Mouse (Mus musculus) Muller cell, postnatal 12 days (primary cell): ENCODE measurements around the gene Zfand3.
A peak's percentile ranks its signal among the peaks of the same experiment; 100 is the strongest.

Source experiments
- DNase-seq: peaks from one replicate; pipeline ENCODE4 v3.0.0-alpha.2; 2015; ENCODE audit errors: inconsistent ontology term

The Zfand3 gene

DNA sequence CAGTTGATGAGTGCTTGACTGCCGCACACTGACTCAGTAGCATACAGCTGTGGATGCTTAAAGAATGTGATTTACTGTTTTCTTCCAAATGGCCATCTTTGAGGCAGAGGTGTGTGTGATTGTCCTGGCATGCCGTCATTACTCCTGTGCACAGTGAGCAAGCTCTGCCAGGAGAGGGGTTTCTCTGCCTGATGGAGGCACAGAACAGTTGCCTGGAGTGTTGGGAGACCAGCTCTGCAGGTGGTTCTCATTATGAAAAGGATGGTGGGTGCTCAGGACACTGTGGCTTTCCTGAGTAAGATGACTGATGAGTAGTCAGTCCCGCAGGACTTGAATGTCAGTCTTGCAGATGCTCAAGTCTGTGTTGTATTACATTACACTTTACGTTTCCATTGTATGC is 149.6 kb downstream of the Zfand3 start:
- DNase-seq = no peak

DNA sequence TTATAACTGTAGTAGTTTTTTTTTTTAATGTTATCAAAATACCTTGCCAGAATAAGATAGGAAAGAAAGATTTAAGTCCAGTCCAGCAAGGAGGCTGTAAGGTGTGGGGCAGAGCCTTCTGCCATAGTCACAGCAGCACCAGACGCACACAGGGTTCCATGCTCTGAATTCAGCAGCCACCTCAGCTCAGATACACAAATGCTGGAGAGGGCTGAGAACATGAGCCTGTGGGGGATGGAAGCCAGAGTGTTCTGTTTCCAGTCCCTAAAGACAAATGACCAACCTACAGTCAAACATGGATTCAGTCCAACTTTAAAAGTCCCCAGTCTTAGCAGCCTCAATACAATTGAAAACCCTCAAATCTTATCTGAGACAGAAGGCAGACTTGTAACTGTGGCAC is 150.3 kb downstream of the Zfand3 start:
- no peak for DNase-seq

DNA sequence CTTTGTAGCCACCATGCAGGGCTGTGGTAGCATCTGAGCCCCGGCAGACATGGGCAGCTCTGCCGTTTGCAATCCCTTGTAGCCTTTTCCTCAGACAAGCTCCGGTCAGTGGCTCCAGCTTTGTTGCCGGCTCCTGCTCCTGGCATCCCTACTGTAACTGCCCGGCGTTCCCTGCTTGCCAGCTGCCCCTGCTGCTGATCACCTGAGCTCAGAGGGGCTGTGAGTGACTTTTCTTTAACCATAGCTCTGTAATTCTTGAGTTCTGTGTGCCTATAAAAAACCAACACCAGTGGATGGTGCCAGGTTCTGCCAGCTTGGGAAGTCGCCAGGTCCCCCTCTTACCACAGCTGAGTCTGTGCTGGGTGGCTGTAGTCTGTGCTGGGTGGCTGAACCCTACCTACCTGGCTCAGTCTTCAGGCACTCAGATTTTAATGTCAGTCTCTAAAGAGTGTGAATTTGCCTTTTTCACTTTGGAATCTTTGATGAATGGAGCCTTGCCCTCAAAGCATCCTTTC is 150.9 kb downstream of the Zfand3 start:
- no peak for DNase-seq

DNA sequence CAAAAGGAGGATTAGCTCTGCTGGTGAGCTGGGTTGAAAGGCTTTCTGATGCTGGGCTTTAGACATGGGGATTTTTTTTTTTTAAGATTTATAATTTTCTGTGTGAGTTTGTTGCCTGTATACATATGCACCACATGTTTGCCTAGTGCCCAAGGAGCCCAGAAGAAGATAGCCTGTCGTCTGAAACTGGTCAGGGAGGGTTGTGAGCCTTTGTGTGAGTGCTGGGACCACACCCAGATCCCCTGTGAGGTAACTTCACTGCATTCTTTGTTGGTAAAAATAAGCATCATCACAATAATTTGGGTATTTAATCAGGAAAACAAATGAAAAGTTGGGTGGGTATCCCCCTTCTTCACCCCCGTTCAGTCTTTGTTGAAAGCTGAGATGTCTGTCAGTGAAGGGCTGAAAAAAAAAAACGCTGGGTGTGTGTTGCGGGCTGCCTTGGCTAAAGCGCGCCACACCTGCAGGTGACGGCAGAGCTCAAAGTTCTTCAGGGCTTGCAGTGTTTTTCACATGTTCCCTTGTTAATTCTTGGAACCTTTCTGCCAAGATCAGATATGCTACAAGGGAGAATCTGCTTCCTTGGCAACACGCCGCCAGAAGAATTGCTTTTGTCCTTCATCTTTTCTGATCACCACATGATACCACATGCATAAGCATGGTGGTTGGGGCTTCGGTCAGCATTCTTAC is 154.0 kb downstream of the Zfand3 start:
- no peak for DNase-seq

DNA sequence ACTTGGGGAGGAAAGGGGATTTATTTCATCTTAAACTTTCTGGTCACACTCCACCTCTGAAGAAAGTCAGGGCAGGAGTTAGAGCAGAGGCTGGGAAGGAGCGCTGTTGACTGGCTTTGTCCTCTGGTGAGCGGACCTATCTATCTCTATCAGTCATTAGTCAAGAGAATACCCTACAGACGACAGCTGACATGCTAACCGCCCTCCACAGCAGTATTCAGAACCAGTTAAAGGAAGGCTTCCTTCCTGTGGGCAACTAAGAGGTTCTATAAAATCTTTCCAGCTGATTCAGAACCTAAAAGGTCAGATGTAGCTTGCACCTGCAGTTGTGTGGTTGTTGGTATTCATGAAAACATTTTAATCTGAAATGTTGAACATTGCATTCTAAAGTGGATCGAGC is 154.8 kb downstream of the Zfand3 start:
- DNase-seq = no peak

DNA sequence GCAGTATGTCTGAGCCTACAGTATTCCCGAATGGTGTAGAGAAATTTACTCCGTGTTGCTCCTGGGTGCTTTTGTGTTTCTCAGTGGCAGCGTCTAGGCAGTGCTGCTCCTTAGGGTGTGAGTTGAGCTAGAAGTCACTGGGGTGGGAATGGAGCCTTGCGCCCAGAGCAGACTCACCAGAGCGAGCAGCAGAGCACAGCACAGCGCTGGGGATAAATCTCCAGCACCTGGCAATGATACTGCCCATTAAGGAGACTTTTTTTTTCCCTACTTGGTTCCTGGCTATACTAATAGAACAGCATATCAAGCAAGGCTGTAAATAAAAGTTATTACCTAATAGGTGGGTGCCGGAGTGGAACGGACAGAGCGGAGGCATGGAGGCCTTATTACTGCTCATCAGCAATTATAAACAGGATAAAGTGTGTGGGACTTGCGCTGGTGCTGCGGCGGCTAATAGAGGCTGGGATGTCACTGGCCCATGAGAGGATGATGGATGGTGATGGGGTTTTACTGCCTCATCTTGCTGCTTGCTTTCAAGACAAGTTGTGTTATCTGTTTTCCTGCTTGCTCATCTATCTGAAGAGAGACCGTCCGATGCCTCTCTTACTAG is 156.4 kb downstream of the Zfand3 start:
- DNase-seq = no peak

DNA sequence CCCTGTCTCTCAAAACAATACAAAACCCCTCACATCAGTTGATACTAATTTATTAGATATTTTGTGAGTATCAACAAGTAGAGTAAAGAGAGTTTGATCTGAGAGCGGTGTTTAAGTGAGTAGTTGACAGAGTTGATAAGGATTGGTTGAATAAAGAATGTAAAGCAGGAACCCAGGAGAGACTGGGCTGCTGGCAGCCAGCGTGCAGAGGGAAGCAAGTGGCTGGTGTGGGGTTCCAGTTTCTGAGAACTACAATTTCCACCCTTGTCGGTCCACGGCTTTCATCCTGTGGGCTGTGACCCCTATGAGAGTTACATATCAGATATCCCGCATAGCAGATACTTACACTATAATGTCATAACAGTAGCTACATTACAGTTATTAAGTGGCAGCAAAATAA is 158.4 kb downstream of the Zfand3 start:
- DNase-seq = no peak

DNA sequence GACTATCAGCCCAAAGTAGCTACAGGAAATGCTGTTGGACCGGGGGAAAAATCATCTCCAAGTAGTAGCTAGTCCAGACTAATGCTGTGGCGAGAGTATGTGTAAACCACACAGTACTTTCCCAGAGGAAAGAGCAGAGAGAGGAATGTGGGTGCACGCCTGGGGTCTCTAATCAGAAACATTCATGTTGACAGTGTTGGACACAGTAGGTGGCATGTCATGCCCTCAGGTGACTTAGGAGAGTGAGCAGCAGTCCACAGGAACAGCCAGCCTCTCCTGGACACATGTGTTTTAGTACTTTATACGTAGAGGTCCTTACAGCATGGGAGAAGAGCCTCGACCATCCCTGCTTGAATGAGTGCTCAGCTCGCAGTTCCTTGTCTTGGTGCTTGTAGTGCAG is 159.3 kb downstream of the Zfand3 start:
- DNase-seq = no peak

DNA sequence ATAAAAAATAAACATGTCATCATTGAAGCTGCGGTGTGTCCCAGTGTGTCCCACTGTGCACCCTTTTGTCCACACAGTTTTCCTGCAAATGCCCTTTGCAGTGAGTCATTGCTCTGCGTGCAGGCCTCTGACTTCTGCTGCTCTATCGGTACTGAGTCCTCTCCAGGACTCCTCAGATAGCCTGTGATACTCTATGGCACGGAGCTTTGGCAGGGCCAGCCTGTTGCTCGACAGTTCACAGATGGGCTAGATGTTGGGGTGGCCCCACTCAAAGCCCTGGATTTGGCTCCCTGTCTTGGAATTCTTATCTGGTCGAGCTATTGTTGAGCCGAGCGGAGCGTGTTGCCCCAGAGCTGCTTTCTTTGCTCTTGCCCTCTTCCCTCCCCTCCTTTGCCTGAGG is 160.3 kb downstream of the Zfand3 start:
- DNase-seq = no peak

DNA sequence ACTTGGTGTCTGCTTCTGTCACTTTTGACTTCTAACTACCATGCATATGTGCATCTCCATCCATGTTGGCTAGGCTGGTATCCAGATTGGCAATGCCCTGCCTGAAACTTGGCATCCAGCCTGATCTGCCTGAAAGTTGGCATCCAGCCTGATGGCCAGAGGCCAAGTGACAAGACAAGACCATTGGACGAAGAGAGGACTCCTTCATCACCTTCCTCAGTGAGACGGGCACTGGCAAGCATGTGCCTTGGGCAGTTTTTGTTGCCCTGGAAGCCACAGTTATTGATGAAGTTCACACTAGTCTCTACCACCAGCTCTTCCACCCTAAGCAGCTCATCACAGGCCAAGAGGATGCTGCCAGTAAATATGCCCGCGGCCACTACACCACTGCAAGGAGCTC is 172.9 kb downstream of the Zfand3 start:
- DNase-seq = peak; percentile 40

DNA sequence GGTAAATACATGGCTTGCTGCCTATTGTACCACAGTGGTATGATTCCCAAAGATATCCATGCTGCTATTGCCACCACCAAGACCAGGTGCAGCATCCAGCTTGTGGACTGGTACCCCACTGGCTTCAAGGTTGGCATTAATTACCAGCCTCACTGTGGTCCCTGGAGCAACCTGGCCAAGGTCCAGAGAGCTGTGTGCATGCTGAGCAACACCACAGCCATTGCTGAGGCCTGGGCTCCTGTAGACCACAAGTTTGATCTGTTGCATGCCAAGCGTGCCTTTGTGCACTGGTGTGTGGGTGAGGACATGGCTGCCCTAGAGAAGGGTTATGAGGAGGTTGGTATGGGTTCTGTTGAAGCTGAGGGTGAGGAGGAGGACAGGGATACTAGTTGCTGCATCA is 173.9 kb downstream of the Zfand3 start:
- peak; percentile 65 for DNase-seq

DNA sequence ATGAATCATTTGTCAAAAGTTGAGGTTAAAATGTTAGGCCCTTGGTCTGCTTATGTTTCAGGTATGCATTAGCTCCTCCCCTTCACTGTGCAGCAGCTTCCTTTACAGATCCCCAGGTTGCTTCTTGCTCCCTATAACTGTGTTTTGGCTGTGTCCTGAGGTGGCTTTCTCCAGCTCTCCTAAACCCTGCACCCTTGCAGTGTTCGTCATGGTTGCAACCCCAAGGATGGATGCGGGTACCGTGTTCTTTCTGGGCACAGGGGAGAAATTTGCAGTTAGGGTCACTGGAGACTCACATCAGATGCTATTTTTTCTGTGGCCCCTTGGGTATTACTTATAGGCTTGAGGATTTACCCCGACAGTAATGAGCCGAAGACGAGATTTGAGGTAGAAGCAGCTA is 175.7 kb downstream of the Zfand3 start:
- no peak for DNase-seq

DNA sequence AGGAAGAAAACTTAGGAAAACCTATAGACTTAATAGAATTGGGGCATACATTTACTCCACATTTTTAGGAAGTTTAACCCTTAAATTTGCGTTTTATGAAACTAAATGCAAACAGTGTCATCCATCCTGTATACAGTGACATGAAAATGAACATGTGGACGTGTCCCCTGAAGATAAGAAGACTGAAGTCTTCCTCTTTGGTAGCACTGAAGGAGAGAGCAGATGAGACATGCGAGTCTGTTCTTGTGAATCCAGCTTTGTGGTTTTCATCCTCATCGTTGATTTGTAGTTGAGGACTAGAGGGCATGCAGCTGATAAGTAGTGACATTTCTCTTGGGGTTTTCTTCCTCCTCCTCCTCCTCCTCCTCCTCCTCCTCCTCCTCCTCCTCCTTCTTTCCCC is 177.0 kb downstream of the Zfand3 start:
- DNase-seq = no peak

DNA sequence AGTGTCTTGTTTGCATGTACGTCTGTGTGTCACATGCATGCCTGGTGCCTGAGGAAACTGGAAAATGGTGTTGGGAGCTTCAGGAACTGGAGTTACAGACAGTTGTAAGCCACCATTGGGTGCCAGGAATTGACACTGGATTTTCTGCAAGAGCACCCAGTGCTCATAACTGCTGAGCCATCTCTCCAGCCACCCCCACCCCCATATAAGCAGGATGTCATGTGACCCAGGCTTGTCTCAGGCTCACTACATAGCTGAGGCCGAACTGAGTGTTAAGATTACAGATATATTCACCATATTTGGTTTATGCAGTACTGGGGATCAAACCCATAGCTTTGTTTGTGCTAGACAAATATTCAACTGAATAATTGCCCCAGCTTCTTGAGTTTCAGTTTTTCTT is 177.5 kb downstream of the Zfand3 start:
- DNase-seq = no peak

DNA sequence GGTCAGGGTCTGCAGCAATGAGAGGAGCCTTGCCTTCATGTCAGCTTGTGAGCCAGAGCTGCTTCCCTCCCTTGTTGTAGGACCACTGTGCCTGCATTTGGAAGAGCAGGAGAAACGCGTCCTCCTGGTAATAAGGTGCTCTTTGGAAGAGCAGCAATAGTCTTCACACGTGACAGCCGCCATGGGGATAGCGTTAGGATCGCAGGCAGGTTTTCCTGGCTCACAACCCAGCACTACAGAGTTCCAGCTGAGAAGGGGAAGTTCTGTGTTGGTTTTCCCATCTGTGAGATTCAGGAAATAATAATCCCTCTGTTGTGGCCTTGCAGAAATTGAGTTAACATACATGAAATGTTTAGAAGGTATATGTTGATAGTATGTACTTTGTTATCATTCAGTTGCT is 179.0 kb downstream of the Zfand3 start:
- no peak for DNase-seq

DNA sequence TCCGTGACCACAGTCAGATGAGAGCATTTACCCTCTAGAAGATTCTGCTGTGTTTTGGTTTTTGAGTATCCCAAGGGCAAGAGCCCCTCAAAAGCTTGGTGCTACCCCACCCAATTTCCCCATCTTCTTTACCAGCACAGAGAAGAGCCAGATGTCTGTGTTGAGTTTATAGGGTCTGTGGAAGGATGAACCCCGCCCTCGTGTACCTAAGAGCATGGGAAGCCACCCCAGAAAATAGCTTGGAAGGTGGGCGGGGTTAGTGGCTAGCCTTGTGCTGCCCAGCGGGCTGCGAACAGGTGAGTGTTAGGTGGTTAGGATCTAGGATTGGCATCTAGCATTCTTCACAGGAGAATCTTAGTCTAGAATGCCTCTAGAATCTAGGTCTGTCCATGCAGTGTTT is 182.6 kb downstream of the Zfand3 start:
- DNase-seq = no peak

DNA sequence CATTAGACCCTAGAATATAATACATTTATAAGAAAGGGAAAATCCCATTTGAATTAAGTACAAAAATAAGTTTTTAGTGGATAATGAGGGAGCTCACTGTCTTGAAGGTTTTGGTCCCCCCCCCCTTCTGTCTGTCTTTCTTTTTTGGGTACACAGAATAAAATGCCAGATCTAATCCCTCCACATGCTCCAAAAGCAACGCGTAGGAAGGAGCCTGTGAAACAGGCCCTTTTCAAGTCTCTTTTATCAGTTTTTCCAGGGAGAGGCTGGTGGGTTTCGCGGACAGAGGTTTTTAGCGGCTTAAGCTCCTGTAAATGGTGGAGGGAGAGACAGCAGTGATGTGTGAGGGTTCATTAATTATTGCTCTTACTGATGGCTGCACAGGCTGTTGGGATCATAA is 183.0 kb downstream of the Zfand3 start:
- no peak for DNase-seq

DNA sequence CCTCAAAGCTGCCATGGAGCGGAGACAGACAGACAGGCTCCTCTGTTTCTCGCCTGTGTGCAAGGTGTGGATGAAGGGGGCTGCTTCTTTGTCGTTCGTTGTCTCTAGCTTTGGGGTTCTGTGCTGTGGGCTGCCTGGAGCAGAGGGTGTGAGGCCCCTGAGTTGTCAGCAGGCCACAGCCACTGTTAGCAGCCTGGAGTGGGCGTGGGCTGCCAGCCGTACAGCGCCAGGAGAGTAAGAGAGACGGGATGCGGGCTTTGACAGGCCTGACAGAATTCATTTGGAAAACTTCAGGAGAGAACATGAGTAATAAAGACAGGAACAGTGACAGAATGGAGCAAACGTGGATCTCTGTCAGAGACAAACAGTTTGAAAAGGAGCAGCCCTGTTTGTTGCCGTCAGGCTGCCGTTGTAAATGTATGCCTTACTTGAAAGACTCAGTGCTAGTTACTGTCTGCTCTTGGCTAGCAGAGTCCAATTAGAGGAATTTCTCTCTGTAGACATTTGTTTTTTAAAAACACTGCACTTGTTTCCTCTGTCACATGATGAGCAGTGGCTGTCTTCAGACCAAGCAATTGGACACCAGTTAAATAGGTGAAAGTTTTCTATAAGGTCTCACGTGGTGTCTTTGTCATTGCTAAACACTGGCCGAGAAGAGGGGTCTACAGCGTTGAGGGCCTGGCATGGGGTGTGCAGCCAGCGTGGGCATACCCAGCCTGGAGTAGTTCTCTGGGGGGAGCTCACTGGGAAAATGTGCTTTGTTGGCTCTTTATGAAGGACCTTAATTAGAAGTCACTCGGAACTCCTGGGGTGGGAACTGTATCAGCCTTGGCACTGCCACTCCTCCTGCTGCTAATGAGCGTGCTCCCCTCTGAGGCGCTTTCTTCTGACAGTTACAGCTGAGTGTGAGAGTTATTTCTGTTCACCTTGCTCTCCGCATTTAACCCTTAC is 183.8 kb downstream of the Zfand3 start:
- DNase-seq = peak; percentile 84

DNA sequence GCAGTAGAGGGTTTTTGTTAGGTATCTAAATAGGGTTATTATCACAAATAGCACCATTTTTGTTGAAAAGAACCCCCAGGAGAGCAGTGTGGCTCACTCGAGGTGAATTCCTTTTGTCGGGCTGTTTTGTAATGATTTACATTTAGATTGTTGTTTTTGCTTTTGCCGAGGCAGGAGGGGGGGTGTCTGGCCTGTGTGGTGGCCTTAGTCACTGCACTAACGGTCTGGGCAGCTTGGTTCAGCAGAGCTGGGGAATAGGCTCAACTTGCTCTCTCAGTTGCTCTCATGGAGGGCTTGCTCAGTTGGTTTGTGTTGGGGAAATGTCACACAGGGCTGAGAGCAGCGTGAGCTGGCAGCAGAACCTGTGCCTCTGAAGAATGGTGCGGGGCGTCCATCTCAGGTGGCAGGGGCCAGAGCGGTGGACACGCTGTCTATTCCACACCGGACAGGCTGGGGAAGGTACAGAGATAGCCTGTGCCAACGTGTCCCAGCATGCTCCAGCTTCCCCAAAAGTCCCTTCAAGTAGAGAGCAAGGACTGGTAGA is 186.6 kb downstream of the Zfand3 start:
- no peak for DNase-seq

DNA sequence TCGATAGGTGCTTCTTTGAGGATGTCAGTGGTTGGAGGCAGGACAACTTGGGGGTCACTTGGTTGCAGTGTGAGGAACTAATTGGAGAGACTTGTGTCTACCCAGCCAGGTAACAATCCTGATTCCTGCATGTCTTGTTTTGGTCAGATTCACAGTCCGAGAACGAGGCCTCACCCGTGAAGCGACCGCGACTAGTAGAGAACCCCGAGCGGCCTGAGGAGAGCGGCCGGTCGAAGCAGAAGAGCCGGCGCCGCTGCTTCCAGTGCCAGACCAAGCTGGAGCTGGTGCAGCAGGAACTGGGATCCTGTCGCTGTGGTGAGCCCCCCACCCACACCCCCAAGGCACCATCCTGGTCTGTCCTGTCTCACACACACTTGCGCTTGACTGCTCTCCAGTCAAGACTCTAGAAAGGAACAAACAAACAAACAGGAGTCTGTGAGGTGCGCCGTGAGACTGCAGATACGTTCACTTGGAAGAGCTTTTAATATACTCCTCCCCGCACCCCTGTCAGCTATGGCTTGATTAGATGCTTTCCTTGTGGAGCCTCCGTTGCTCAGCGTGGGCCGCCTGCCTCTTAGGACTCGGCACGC is 188.0 kb downstream of the Zfand3 start:
- DNase-seq = no peak

DNA sequence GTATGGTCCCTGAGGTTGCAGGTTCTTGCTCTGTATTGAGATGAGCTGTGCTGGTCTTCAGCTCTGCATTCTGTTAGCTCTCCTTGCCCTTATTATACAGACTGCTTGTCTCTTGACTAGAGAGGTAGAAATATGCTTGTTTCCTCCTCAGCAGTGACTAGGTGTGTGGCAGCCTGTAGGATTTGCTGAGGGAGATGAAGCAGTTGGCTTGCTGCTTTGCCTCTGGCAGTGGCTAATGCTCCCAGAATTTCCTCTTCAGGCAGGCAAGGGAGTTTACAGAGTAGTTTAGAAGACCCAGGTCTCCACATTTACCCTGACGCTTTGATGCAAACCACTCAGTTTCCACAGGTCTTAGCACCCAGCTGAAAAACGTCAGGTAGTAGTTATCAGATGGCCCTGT is 189.1 kb downstream of the Zfand3 start:
- no peak for DNase-seq

DNA sequence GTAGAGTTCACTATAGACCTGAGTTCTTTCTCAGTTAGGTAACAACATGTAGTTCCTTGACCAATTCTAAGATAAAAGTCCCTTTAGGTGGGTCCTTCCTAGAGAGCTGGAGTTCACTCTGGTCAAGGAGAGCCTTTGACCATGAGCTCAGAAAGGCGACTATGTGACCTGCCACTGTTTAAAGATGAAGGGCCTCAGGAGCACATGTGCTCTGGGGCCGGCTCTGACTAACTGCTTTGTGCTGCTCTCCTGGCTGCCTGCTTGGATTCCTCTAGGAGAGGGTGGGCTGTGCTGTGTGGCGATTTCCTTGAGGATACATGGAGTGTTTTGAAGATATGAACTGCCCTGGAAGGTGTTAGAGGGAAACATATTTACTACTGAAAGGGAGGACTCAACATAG is 189.6 kb downstream of the Zfand3 start:
- no peak for DNase-seq
